Mouse (Mus musculus) liver, adult 2 months (tissue): Measurements from ENCODE around the gene Cacnb4.

Source experiments
- CTCF ChIP-seq: fragments of 200-500 bp; IDR thresholded peaks from 2 replicates; pipeline ENCODE4 v1.5.1; 2011; ENCODE audit warnings: low read depth, low read length, control low read depth
- POLR2A ChIP-seq: fragments of 200-500 bp; IDR thresholded peaks from 2 replicates; pipeline ENCODE4 v1.6.1; 2011; ENCODE audit warnings: low read length, control low read depth; ENCODE audit not compliant: insufficient read depth; ENCODE audit errors: extremely low read depth

GRCm38 (mm10) chr2:52390415-52390975, 286.1 kb downstream of the Cacnb4 start:
- TF ChIP-seq CTCF (no peak), POLR2A (no peak)
